Mouse (Mus musculus) right cerebral cortex, adult 18-20 months (tissue): Measurements from ENCODE around the gene Saa1.

ENCODE experiments used
- DNase-seq: peaks from one replicate; pipeline ENCODE4 v3.0.0; 2022; ENCODE audit warnings: mixed read lengths

Gene Saa1

GRCm38 (mm10) chr7:46716897-46717296 lies 25.9 kb downstream of the Saa1 start:
- DNase-seq, result peak; percentile 21

DNA sequence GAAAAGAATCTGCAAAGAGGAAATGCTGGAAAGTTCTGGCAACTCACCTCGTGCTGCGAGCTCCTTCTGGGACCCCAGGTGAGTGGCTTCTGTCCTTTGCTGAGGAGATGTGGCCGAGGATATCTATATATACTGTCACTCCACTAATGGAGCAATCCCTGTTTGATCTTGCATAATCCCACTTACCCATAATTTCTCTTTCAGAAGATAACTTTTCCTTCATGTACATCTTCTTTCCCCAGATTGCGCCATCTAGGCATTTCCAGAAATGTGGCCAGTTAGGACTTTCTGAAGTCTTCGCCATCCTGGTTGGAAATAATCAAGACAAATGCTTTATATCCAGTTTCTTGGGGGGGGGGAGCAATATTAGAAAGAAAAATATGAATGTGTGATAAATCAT lies 27.2 kb downstream of the Saa1 start, which contains the start of gene Saa3:
Gene Saa3 (minus strand): TSS at position 101 of the 400 bp plus-strand sequence.
- DNase-seq, result no peak

DNA sequence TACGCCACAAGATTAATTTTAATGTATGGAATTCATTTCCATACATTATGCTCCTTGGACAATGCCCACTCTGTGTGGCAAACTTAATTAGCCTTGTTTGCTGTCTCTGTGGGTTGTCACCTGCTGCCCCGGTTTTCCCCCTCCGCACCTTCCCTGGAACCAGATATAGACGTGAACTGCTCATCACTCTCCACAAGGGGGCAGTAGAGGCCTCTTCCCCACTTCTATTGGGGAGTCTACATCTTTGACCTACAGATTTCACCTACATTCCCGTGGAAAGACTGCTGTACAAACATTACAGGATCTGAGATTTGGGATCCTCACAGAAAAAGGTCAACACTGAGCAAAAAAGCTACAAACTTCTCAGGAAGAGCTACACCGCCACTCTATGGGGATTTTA lies 28.3 kb downstream of the Saa1 start:
- DNase-seq, result peak; percentile 60

DNA sequence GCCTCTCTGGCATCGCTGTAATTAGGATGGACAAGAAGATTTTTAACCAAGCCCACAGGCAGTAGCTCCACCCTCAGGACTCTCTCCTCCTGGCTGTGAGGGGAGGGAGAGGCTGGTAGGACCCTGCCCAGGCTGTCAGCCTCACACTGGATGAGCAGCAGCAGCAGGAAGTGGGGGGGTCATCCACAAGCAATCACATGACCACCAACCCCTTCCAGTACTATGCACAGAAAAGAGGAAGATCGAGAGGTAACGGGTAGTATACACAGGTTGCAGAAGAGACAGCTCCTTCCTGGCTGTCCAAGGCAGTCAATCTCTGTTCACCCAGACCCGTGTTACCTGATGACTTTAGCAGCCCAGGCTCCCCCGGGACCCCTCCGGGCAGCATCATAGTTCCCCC lies 30.5 kb downstream of the Saa1 start:
- no peak for DNase-seq

DNA sequence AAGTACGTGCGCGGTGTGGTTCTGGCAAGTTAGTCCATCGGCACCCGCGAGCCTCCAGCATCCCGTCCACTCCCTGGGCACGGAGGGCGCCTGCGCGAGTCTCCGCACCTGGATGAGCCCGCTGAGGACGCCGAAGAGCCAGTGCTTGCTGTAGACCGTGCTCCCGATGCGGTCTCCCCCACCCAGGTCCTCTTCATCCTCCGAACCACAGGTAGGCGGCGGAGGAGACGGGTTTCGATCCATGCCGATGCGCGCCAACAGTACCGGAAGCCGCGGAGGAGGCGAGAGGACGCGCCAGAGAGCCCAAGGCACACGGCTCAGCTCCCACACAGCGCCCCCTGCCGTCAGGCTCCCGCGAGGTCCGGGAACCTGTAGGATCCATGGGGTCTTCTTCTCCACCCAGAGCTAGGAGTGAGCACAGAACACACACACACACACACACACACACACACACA lies 32.4 kb downstream of the Saa1 start, which contains the start of gene Saal1:
Gene Saal1 (minus strand): TSS at position 291 of the 455 bp plus-strand sequence.
- peak; percentile 81 for DNase-seq

GRCm38 (mm10) chr7:46700521-46701025 lies 42.2 kb downstream of the Saa1 start:
- DNase-seq, result no peak

- no peak for DNase-seq
Measured at GRCm38 (mm10) chr7:46696754-46697153, 46.0 kb downstream of the Saa1 start.
